ENCODE assay signal across 21 mouse cellular contexts in the genomic region with DNA sequence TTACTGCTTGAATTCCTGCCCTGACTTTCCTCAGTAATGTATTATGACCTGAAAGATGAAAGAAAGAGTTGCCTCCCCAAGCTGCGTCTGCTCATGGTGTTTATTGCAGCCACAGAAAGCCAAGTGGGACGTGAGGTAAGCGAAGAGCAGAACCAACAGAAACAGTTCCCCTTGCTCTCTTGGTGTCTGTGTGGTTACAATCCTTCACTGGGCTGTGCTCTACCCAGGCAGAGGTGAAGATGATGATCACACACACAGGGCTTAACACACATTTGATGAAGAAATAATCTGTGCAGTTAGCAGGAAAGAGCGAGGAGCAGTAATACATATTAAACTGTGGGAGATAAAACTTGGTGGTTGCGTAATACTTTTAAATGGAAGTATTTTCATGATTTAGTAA.
"Had no signal": no experiment of that assay in that cellular context is flagged by ENCODE, and none has a peak within 500 bp of the region (broad histone marks: within the 10 kb centered on the region; RNA-seq: fewer than 3 reads in every experiment).

No protein-coding gene starts in this region.

- H3K36me3 ChIP-seq: heart, embryonic 10.5 days; heart, embryonic 12.5 days; hindbrain, embryonic 13.5 days; hindbrain, embryonic 15.5 days; intestine, embryonic 15.5 days; limb, embryonic 10.5 days; limb, embryonic 12.5 days had no signal

- H3K9me3 ChIP-seq: heart, embryonic 10.5 days; heart, embryonic 12.5 days; hindbrain, embryonic 13.5 days; hindbrain, embryonic 15.5 days; intestine, embryonic 15.5 days; limb, embryonic 10.5 days; limb, embryonic 12.5 days had no signal

- DNase-seq: gastrocnemius, postnatal 14 days; gastrocnemius, postnatal 36 days; heart, adult 18-20 months; heart, postnatal 10 days; heart, postnatal 36 days; kidney, adult 18-20 months; kidney, adult 8-10 months; kidney, postnatal 10 days; kidney, postnatal 25 days; kidney, postnatal 4 days; liver had no signal

- H3K27me3 ChIP-seq: heart, embryonic 12.5 days; hindbrain, embryonic 13.5 days; hindbrain, embryonic 15.5 days; intestine, embryonic 15.5 days; limb, embryonic 12.5 days had no signal

- H3K4me2 ChIP-seq: heart, embryonic 12.5 days; hindbrain, embryonic 13.5 days; hindbrain, embryonic 15.5 days; intestine, embryonic 15.5 days; limb, embryonic 12.5 days had no signal

- H3K27ac ChIP-seq: heart, embryonic 10.5 days; hindbrain, embryonic 13.5 days; hindbrain, embryonic 15.5 days; intestine, embryonic 15.5 days; layer of hippocampus, adult 2 months; left cerebral cortex, adult 2 months; limb, embryonic 10.5 days; limb, embryonic 12.5 days had no signal

- ATAC-seq: intestine, embryonic 15.5 days; intestine, postnatal 0 days had no signal

- H3K9ac ChIP-seq: heart, embryonic 12.5 days; hindbrain, embryonic 13.5 days; hindbrain, embryonic 15.5 days; intestine, embryonic 15.5 days; limb, embryonic 12.5 days had no signal

- H3K4me1 ChIP-seq: heart, embryonic 10.5 days; heart, embryonic 12.5 days; hindbrain, embryonic 13.5 days; hindbrain, embryonic 15.5 days; intestine, embryonic 15.5 days; limb, embryonic 10.5 days had no signal

- H3K4me3 ChIP-seq: heart, embryonic 10.5 days; heart, embryonic 12.5 days; hindbrain, embryonic 13.5 days; hindbrain, embryonic 15.5 days; intestine, embryonic 15.5 days; layer of hippocampus, adult 2 months; left cerebral cortex, adult 2 months; limb, embryonic 10.5 days; limb, embryonic 12.5 days had no signal
